Mouse (Mus musculus): Measurements from ENCODE around the gene AW146154.
A peak's percentile ranks its signal among the peaks of the same experiment; 100 is the strongest.

DNA sequence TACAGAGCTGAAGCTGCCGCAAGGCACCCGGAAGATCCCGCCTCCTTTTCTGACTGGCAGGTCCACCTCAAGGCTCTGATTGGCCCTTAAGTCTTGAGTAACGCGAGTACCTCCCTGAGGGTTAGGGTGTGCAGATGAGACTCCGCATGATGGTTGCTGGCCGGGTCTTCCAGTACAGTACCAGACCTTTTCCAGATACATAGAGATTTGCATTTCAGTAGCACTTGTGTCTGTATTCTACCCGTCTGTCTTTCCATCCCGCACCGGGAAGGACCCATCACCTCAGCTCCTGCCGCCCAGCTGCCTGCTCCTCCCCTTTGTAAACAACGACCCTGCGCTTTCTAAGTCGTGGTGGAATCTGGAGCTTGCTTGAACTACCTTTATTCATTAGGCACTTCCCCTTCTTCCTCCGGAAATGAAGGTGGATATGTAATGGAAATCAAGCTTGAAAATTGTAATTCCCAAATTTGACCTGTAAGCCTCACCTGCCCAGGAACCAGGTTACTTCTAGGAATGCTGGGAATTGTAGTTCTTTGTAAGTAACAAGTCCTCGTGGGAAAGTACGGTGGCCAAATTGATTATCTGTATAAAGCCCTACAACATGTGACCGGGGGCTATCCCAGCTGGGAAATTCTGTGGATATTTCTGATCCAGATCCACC is at the start of gene AW146154, which contains the start of gene Gm20449:
- peak; percentile 78 for TF ChIP-seq POLR2A (IDR thresholded peaks at IDR 0.05; ENCODE audit: insufficient read depth, low read length)
- TF ChIP-seq CTCF (IDR thresholded peaks at IDR 0.05; ENCODE audit: low read depth, low read length): no peak

Measured in ES-Bruce4 (cell line).